ENCODE assay signal across 21 mouse cellular contexts in genomic region chr16:52013812-52014211, GRCm38 (mm10).
"Had no signal": no experiment of that assay in that cellular context is flagged by ENCODE, and none has a peak within 500 bp of the region (broad histone marks: within the 10 kb centered on the region; RNA-seq: fewer than 3 reads in every experiment).

No protein-coding gene starts in this region.

- H3K36me3 ChIP-seq: heart, embryonic 10.5 days; heart, embryonic 12.5 days; hindbrain, embryonic 10.5 days; hindbrain, embryonic 12.5 days; intestine, embryonic 15.5 days; limb, embryonic 10.5 days; limb, embryonic 12.5 days had no signal

- H3K4me1 ChIP-seq: heart, embryonic 12.5 days; hindbrain, embryonic 10.5 days; hindbrain, embryonic 12.5 days; intestine, embryonic 15.5 days; limb, embryonic 10.5 days; limb, embryonic 12.5 days had no signal

- H3K27me3 ChIP-seq: heart, embryonic 12.5 days; hindbrain, embryonic 12.5 days; intestine, embryonic 15.5 days; limb, embryonic 12.5 days had no signal

- ATAC-seq: hindbrain, embryonic 16.5 days; inflammation-experienced regulatory T-cells, adult 6 months; intestine, embryonic 15.5 days; intestine, postnatal 0 days had no signal

- H3K9ac ChIP-seq: heart, embryonic 12.5 days; hindbrain, embryonic 12.5 days; hindbrain, embryonic 14.5 days; intestine, embryonic 15.5 days; limb, embryonic 12.5 days had no signal

- H3K9me3 ChIP-seq: heart, embryonic 10.5 days; heart, embryonic 12.5 days; hindbrain, embryonic 10.5 days; hindbrain, embryonic 12.5 days; intestine, embryonic 15.5 days; limb, embryonic 10.5 days; limb, embryonic 12.5 days had no signal

- H3K4me3 ChIP-seq: gastrocnemius, adult 2 months; heart, embryonic 10.5 days; heart, embryonic 12.5 days; hindbrain, embryonic 10.5 days; hindbrain, embryonic 12.5 days; intestine, embryonic 15.5 days; layer of hippocampus, adult 2 months; left cerebral cortex, adult 2 months; limb, embryonic 10.5 days; limb, embryonic 12.5 days had no signal

- DNase-seq: gastrocnemius, adult 2 months; gastrocnemius, postnatal 10 days; gastrocnemius, postnatal 25 days; heart, adult 18-20 months; heart, postnatal 10 days; heart, postnatal 4 days; kidney, adult 18-20 months; liver had no signal

- H3K4me2 ChIP-seq: heart, embryonic 12.5 days; hindbrain, embryonic 12.5 days; hindbrain, embryonic 14.5 days; intestine, embryonic 15.5 days; limb, embryonic 12.5 days had no signal

- H3K27ac ChIP-seq: gastrocnemius, adult 2 months; heart, embryonic 10.5 days; hindbrain, embryonic 10.5 days; hindbrain, embryonic 12.5 days; hindbrain, embryonic 14.5 days; intestine, embryonic 15.5 days; layer of hippocampus, adult 2 months; left cerebral cortex, adult 2 months; limb, embryonic 10.5 days; limb, embryonic 12.5 days had no signal
